Mouse (Mus musculus): ENCODE measurements around the gene Smim13. TPM values are rescaled to one million over a fixed set of nuclear protein-coding genes. Genes with fewer than 3 reads are reported as not detected.

The Smim13 gene
- polyA plus RNA-seq, 1 experiment from 2014 or later, result 22.4 TPM

GRCm38 (mm10) chr13:41267827-41268408 lies 18.3 kb downstream of the Smim13 start:
- no peaks in the 10 kb centered on the region for H3K9me3 ChIP-seq
- no peaks in the 10 kb centered on the region for H3K36me3 ChIP-seq
- 39% methylated on average over 7 of the region's 7 CpGs for WGBS
- H3K9ac ChIP-seq, result no peak overlapping the region
- no peak overlapping the region for H3K4me2 ChIP-seq
- peak; percentile 76 for ATAC-seq (ENCODE audit: low read depth)
- no peaks in the 10 kb centered on the region for H3K27me3 ChIP-seq
- no peak overlapping the region for H3K27ac ChIP-seq (replicated peaks)
- no peak overlapping the region for H3K4me3 ChIP-seq
- peaks cover 6% of the 10 kb centered on the region; the same call in 1 of the 2 replicates for H3K4me1 ChIP-seq (replicated peaks)

DNA sequence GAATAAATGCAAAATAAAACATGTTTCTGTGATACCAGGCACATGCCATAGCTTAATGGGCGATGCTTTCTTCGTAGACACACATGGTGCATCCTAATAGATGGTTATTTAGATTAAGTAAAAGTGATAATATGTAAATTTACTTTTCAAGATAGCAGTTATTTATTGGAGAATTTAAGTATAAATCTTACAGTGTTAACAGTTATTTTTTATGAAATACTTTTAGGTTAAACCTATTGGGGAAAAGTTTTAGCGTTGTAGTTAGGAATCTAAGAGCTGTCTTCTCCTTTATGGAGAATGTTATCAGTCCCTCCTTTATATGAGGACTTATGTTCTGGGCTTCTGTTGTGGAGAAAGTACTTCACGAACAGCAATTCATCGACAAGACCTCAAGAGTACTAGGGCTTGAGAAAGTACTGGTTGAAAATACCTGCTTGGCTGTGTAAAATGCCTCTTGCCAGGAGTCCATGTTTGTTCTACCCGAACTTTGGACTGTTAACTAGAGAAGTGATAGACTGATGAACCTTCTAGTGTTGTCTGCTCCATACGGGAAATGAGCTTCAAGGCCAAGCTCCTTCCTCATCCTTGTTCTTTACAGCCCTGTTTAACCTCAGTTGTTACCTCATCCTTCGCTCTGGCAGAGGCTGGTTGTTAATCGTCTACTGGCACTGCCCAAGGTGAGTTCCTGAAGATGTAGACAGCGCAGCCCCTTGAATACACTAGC lies 24.4 kb downstream of the Smim13 start, which contains the start of gene Gm17364:
Gene Gm17364, minus strand, starts transcription at position 51 of the 724 bp plus-strand sequence.
- Histone ChIP-seq H3K27me3 (no peaks in the 10 kb centered on the region), H3K4me2 (no peak within 1 kb of the TSS), H3K27ac (replicated peaks) (no peak within 1 kb of the TSS), H3K9me3 (no peaks in the 10 kb centered on the region), H3K9ac (no peak within 1 kb of the TSS), H3K4me3 (no peak within 1 kb of the TSS), H3K4me1 (replicated peaks) (no peaks in the 10 kb centered on the region), H3K36me3 (peaks cover 10% of the 10 kb centered on the region)
- 94% methylated on average over 10 of the region's 10 CpGs for WGBS
- no peak for ATAC-seq (ENCODE audit: low read depth)

- Histone ChIP-seq H3K9me3 (no peaks in the 10 kb centered on the region), H3K27ac (replicated peaks) (no peak overlapping the region), H3K4me2 (no peak overlapping the region), H3K9ac (no peak overlapping the region), H3K4me1 (replicated peaks) (no peaks in the 10 kb centered on the region), H3K27me3 (peaks cover 4% of the 10 kb centered on the region; the same call in 1 of the 2 replicates), H3K36me3 (no peaks in the 10 kb centered on the region), H3K4me3 (no peak overlapping the region)
- 89% methylated on average over 5 of the region's 5 CpGs for WGBS
- ATAC-seq (ENCODE audit: low read depth), result no peak
These were observed 31.1 kb downstream of the Smim13 start for GRCm38 (mm10) chr13:41280696-41281095.

DNA sequence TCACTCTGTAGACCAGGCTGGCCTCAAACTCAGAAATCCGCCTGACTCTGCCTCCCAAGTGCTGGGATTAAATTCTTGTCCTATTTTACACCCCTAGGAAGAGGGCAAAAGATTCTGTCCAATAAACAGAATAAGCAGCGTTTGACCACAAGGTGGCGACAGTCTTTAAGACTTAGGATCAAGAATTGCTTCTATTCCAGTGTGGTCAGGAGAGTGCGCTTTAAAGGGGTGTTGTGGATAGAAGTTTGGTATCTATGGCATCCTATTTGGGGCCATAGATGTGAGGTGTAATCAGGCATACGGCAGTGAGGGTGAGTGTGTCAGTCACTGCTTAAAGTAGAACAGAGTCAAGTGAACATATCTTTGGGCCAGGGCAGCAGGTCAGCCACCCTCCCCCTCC lies 33.6 kb downstream of the Smim13 start:
- Histone ChIP-seq H3K27ac (replicated peaks) (no peak overlapping the region), H3K4me2 (no peak overlapping the region), H3K4me1 (replicated peaks) (no peaks in the 10 kb centered on the region), H3K4me3 (no peak overlapping the region), H3K9ac (no peak overlapping the region), H3K27me3 (peaks cover 4% of the 10 kb centered on the region; the same call in 1 of the 2 replicates), H3K36me3 (no peaks in the 10 kb centered on the region), H3K9me3 (no peaks in the 10 kb centered on the region)
- ATAC-seq (ENCODE audit: low read depth), result peak; percentile 69; the same call in 1 of the 2 replicates
- WGBS, result 24% methylated on average over 5 of the region's 5 CpGs

- no peak overlapping the region for H3K9ac ChIP-seq
- no peaks in the 10 kb centered on the region for H3K36me3 ChIP-seq
- H3K4me3 ChIP-seq, result no peak overlapping the region
- no peaks in the 10 kb centered on the region for H3K4me1 ChIP-seq (replicated peaks)
- no peak overlapping the region for H3K4me2 ChIP-seq
- ATAC-seq (ENCODE audit: low read depth), result no peak
- H3K9me3 ChIP-seq, result no peaks in the 10 kb centered on the region
- peaks cover 4% of the 10 kb centered on the region; the same call in 1 of the 2 replicates for H3K27me3 ChIP-seq
- H3K27ac ChIP-seq (replicated peaks), result no peak overlapping the region
- 68% methylated on average over 4 of the region's 4 CpGs for WGBS
These were observed 35.8 kb downstream of the Smim13 start for GRCm38 (mm10) chr13:41285448-41285847.

GRCm38 (mm10) chr13:41286285-41286684 lies 36.6 kb downstream of the Smim13 start:
- H3K27ac ChIP-seq (replicated peaks), result no peak overlapping the region; the same call in 1 of the 2 replicates
- 51% methylated on average over 3 of the region's 3 CpGs for WGBS
- no peak for ATAC-seq (ENCODE audit: low read depth)

GRCm38 (mm10) chr13:41291466-41291974 lies 41.9 kb downstream of the Smim13 start:
- Histone ChIP-seq H3K36me3 (no peaks in the 10 kb centered on the region), H3K27me3 (no peaks in the 10 kb centered on the region), H3K9ac (no peak overlapping the region), H3K4me3 (no peak overlapping the region), H3K4me1 (replicated peaks) (peaks cover 21% of the 10 kb centered on the region), H3K27ac (replicated peaks) (no peak overlapping the region), H3K9me3 (peaks cover 4% of the 10 kb centered on the region; the same call in 1 of the 2 replicates), H3K4me2 (no peak overlapping the region)
- no peak for ATAC-seq (ENCODE audit: low read depth)
- WGBS, result 87% methylated on average over 4 of the region's 4 CpGs

More at GRCm38 (mm10) chr13:41286285-41286684, 36.6 kb downstream of the Smim13 start:
- Histone ChIP-seq H3K9ac (no peak overlapping the region), H3K27me3 (peaks cover 4% of the 10 kb centered on the region; the same call in 1 of the 2 replicates), H3K36me3 (no peaks in the 10 kb centered on the region), H3K4me1 (replicated peaks) (no peaks in the 10 kb centered on the region), H3K4me3 (no peak overlapping the region), H3K9me3 (peaks cover 1% of the 10 kb centered on the region; the same call in 1 of the 2 replicates), H3K4me2 (no peak overlapping the region)

GRCm38 (mm10) chr13:41293595-41293994 lies 44.0 kb downstream of the Smim13 start:
- ATAC-seq (ENCODE audit: low read depth), result no peak
- no peak overlapping the region for H3K9ac ChIP-seq
- no peaks in the 10 kb centered on the region for H3K27me3 ChIP-seq
- WGBS, result 11% methylated on average over 5 of the region's 5 CpGs
- no peak overlapping the region for H3K4me3 ChIP-seq
- no peak overlapping the region for H3K4me2 ChIP-seq
- peaks cover 4% of the 10 kb centered on the region; the same call in 1 of the 2 replicates for H3K9me3 ChIP-seq
- H3K36me3 ChIP-seq, result no peaks in the 10 kb centered on the region
- H3K27ac ChIP-seq (replicated peaks), result no peak overlapping the region
- peaks cover 25% of the 10 kb centered on the region for H3K4me1 ChIP-seq (replicated peaks)

- 55% methylated on average over 6 of the region's 6 CpGs for WGBS
- Histone ChIP-seq H3K4me3 (no peak overlapping the region), H3K4me2 (peak overlapping the region; percentile 31), H3K4me1 (replicated peaks) (peaks cover 34% of the 10 kb centered on the region), H3K27ac (replicated peaks) (no peak overlapping the region; the same call in 1 of the 2 replicates), H3K27me3 (no peaks in the 10 kb centered on the region), H3K9me3 (peaks cover 4% of the 10 kb centered on the region; the same call in 1 of the 2 replicates), H3K9ac (0 out of 2 replicates have a peak overlapping the region, but pooled peaks have one; percentile 28), H3K36me3 (no peaks in the 10 kb centered on the region)
- no peak for ATAC-seq (ENCODE audit: low read depth)
These were observed 46.2 kb downstream of the Smim13 start for GRCm38 (mm10) chr13:41295886-41296285.

GRCm38 (mm10) chr13:41296396-41296795 lies 46.8 kb downstream of the Smim13 start:
- Histone ChIP-seq H3K9ac (peak overlapping the region; percentile 28; the same call in 1 of the 2 replicates), H3K4me3 (no peak overlapping the region), H3K27me3 (no peaks in the 10 kb centered on the region), H3K4me2 (peak overlapping the region; percentile 31), H3K36me3 (no peaks in the 10 kb centered on the region), H3K4me1 (replicated peaks) (peaks cover 34% of the 10 kb centered on the region), H3K27ac (replicated peaks) (no peak overlapping the region), H3K9me3 (peaks cover 2% of the 10 kb centered on the region; the same call in 1 of the 2 replicates)
- 26% methylated on average over 10 of the region's 10 CpGs for WGBS
- peak; percentile 67 for ATAC-seq (ENCODE audit: low read depth)

DNA sequence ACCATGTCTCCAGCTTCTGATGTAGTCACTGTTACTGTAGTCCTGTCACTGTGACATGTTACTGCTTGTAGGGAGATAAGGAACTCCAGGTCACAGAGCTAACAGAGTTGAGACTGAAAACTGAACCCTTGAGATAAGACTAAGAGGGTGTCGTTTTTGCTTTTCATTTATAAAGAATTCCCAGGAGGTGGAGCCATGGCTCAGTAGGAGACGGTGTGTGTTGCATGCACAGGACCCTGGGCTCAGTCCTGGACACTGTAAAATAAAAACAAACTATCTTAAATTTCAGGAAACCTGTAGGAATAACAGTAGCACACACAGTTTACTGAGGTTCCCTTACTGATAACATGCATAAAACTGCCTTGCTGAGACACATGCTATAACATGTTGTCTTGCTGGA lies 48.9 kb downstream of the Smim13 start:
- H3K4me2 ChIP-seq, result no peak overlapping the region
- H3K4me1 ChIP-seq (replicated peaks), result peaks cover 29% of the 10 kb centered on the region
- no peak overlapping the region for H3K27ac ChIP-seq (replicated peaks)
- H3K4me3 ChIP-seq, result no peak overlapping the region
- no peaks in the 10 kb centered on the region for H3K27me3 ChIP-seq
- 30% methylated on average over 2 of the region's 2 CpGs for WGBS
- no peak overlapping the region for H3K9ac ChIP-seq
- no peak for ATAC-seq (ENCODE audit: low read depth)
- no peaks in the 10 kb centered on the region for H3K9me3 ChIP-seq
- H3K36me3 ChIP-seq, result no peaks in the 10 kb centered on the region

GRCm38 (mm10) chr13:41298996-41299395 lies 49.4 kb downstream of the Smim13 start:
- H3K27me3 ChIP-seq, result no peaks in the 10 kb centered on the region
- no peak overlapping the region for H3K9ac ChIP-seq
- peaks cover 24% of the 10 kb centered on the region for H3K4me1 ChIP-seq (replicated peaks)
- no peak overlapping the region for H3K4me3 ChIP-seq
- no peaks in the 10 kb centered on the region for H3K36me3 ChIP-seq
- no peaks in the 10 kb centered on the region for H3K9me3 ChIP-seq
- no peak overlapping the region for H3K4me2 ChIP-seq
- no peak overlapping the region for H3K27ac ChIP-seq (replicated peaks)
- WGBS, result 7% methylated on average over 5 of the region's 5 CpGs
- no peak for ATAC-seq (ENCODE audit: low read depth)

Measured in neural tube, embryonic 13.5 days (tissue).